Mouse (Mus musculus): ENCODE data around the gene Gm45208.
"Not testable (repeated sequence)": the region's sequence is repeated elsewhere in the genome, so short reads cannot be mapped to it uniquely, and the experiment has no call there.

Gm45208 gene

DNA sequence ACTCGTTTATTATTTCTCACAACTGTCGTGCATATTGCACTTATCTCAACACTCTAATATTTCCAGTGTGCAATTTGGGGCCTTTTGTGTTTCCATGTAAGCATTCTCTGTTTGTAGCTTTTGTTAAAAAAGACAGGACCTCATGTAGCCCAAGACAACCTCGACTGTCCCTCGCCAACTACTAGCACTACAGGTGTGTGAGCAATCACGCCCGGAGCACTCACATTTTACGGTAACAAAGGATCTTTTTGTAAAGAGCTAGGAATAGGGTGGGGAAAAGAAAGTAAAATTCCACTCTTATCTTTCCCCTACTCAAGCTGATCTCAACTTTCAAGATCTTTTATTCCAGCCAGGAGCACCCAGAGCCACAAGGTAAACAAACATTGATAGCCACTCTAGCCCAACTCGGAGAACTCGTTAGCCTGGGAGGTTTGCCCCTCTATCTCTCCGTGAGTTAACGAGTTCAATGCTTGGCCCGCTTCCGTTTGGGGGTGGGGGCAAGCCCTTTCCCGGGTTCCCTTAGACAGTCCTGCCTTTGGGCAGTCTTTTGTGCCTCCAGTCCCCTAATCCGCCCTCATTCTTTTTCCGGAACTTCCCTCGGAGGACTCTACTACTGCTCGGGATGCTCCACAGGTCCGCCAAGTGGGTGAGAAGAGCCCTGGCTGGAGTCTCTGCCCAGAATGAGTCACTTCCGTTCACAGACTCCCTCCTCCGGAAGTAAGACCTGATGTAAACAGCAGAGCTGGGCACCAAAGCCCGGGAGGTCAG, at the start of gene Gm45208:
Gm45208 (plus strand) TSS at position 732 of the 768 bp plus-strand sequence.
- DNase-seq: peak; percentile 77

DNA sequence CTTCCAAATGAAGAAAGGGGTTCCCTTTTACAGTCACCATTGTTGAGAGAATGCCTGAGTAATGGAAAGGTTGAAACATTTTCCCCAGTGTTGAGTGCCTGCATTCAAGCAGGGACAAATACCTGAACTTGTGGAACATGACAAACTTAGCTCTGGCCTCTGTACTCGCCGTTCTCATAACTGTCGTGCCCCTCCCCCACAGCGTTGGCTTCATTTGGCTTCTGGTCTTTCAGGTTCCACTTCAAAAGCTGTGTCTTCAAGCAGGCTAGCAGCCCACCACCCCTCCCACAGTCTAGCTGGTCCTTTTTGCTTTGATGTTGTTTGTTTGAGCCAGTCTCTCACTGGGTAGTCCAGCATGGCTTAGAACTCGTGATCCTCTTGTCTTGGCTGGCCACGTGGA, 49.3 kb upstream of the Gm45208 start:
- DNase-seq: no peak

DNA sequence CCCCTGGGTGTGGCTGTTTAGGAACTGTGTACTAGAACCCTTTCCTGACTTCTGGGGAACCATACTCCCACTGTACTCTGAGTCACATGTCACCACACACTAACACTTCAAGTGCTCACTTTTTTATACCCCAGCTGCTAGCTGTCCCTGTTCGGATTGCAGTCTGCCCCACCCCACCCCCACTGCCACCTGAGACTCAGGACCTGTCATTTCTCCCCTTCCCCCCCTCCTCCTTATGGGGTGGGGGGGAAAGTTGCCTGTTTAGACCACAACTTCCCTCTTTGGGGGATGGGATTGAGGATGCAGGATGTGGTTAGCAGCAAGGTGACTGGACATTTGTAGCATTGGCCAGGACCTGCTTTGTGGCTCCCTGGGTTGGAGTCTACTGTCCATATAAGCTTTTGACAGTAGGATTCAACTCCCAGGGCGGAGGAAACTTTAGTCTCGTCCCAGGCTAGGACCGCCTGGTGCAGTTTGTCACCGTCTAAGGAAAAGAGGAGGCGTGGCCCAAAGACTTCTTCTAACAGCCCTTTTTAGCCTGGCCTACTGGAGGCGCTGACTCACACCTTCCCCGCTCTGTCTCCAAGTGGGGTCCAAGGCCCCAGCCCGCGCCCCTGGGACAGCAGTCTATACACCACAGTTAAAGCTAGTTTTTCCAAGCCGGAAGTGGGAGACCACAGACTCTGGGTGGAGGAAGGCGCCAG, 48.3 kb upstream of the Gm45208 start:
- DNase-seq: no peak

DNA sequence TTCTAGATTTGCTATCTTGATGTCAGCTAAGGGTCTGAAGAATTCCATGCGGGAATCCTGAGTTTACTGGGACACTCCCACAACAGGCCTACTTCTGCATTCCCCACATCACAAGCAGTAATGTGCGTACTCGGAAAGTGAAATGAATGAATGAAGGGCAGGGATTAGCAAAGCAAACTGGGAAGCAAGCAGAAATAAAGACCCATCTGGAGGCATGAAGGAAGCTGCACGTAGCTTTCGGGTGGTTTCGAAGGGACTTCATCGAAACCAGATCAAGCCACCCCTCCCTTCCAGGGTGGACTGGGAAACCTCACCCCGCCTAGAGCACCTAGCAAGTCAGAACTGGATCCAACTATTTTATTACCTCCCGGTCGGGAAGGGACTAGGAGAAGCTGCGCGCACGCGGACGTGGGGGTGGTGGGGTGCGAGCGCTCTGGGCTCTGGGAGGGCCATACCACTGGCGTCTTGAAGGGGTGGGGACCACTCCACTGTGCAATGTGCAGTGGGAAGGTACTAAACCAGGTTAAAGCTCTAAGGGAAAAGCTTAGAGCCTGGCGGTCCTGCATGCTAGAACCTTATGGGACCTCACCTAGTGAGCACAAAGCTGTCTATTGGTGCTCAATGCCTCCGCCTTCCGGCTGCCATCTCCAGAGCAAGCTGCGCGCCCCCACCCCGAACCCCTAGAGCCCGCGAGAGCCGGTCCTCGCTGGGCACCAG, 47.6 kb upstream of the Gm45208 start:
- DNase-seq: no peak

DNA sequence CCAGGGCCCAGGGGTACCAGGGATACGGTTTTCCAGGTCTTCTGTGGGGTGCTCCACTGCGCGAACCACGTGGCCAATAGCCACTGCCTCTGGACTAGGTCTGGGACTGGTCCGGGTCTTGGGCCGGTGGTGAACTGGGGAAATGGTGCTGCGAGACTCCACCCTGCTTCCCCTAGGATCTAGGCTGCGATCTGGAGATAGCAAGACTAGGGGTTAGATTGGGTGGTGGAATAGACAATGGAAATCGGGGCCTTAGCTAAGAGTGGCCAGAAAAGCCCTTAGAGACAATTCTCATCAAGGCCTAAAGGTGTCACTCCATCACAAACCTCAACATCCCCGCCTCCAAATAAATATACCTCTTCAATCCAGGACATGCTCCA, 47.1 kb upstream of the Gm45208 start:
- DNase-seq: no peak

DNA sequence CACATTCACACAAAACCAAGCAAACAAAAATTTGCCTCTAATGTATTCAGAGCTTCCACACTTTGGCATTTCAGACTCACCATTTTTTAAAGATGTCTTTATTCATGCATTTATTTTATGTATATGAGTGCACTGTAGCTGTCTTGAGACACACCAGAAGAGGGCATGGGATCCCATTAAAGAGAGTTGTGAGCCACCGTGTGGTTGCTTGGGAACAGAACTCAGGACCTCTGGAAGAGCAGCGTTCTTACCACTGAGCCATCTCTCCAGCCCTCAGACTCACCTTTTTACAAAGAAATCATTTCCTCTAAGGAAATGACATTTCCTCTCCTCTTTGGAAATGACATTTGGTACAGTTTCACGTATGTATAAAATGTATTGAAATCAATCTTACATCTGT, 43.1 kb upstream of the Gm45208 start:
- DNase-seq: no peak

DNA sequence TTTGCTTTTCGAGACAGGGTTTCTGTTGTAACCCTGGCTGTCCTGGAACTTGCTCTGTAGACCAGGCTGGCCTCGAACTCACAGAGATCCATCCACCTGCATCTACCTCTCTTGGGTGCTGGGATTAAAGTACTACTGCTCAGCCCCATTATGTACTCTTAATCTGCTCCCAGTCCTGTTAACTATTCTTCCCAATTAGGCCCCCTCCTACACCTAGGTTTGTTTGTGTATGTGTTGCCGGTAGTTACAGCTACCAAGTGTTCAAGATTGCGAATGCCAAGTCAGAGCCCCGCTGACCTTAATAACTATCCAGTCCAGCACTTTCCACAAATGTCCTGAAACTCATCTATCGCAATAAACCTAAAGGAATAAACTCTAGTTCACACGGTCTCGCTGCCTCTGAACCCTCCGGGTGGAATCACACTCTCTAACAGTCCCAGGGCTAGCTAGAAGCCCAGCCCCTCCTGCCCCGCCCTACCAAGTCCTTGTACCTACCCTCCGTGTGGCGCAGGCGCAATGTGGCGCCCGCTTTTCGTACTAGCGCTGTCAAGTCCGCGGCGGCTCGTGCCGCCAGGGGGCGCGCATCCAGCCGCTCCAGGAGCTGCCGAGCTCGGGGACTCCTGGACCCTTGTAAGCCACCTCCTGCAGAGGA, 42.5 kb upstream of the Gm45208 start:
- peak; percentile 90 for DNase-seq

DNA sequence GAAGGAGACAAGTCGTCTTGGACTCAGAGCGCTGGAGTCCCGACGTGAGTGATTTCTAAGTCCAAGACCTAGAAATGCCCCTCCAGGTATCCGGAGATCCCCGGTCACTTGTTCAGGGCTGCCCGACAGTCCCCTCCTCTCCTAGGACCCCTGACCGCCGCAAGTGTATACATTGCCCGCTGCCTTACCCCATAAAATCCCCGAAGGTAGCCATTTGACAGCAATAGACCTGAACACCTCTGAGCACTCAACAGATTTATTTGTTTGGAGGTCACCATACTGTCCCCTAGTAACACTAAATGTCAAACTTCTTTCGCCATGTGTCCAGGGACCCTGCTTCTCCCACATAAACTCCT, 42.0 kb upstream of the Gm45208 start:
- no peak for DNase-seq

DNA sequence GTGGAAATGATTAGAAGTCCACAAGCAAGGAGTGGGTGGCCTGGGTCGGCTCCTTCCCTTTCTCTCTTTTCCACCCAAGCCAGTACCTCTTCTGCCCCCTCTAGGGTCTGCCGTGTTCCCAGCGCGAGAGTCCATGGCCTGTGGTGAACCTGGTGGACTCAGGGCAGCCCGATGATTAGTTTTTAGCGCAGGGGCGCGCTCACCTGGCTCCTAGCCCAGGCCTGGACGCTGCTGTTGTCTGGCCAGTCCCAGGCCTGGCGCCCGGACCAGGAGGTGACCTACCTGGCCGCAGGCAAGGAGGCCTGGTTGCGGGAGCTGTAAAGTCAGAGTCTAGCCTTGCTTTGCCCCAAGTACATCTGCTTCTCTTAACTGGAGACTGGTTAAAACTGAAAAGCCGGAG, 41.2 kb upstream of the Gm45208 start, which contains the start of gene Magix:
Magix (minus strand) TSS at position 388 of the 400 bp plus-strand sequence.
- peak; percentile 66 for DNase-seq

DNA sequence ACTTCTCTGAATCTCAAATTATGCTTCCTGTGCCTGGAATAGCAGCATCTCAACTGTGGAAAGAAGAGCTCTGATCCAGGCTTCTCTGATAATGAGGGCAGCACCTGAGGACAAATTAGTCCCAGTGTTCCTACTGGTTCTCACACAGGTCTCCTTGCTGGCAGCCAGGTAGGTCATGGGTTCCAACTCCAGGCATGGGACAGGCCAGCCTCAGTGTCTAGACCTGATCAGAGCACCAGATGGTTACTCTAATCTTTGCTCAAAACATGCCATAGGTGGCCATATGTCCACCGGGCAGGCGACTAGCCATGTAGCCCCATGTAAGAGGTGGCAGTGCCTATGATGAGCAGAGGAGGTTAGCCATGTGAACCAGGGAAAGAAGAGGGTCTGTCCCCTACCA, 33.7 kb upstream of the Gm45208 start:
- DNase-seq: peak; percentile 51

DNA sequence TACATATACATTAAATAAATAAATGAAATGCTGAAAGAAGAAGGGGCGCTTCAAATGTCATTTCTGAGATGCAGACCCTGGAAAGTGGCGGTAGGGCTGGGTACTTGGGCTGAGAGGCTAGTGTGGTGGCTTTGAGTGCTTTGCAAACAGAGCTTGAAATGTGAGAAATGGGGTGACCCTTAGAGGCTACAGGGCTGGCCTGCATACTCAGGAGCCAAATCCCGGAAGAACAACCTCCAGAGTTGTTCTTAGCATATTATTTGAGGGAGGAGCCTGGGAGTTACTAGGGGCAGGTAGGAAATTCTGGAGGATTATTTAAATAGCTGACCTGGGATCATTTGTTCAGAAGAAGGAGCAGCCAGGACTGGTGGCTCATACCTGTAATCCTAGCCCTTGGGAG, 31.6 kb upstream of the Gm45208 start:
- DNase-seq: no peak

DNA sequence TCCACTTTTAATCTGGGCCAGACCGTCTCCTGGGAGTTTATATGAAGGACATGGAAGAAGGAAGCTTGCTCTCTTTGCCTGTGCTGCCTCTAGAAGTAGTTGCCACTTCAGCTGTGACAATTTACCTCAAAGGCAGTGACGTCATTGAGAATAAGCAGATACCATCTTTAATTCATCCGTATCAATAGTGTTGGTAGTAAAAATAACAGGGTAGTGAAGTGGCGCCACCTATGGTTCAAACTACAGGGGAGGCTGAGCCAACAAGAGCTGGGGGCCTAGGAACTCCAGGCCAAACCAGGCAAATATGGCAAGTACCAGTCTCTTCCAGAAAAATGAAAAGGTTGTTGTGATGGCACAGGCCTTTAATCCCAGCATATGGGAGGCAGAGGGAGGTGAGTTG, 29.2 kb upstream of the Gm45208 start:
- no peak for DNase-seq

DNA sequence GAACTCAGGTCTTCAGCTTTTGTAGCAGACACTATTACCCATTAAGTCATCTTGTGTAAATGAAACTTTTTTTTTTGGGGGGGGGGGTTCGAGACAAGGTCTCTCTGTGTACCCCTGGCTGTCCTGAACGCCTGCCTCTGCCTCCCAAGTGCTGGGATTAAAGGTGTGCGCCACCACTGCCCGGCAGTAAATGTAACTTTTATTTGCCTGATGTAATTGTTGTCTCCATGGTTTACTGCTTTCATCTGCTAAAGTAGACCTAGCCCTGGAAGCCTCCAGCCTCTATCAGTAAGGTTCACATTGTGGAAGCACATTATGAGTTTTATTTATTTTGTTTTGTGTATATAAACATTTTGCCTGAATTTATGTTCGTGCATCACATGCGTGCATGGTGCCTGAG, 25.5 kb upstream of the Gm45208 start:
- no peak for DNase-seq

DNA sequence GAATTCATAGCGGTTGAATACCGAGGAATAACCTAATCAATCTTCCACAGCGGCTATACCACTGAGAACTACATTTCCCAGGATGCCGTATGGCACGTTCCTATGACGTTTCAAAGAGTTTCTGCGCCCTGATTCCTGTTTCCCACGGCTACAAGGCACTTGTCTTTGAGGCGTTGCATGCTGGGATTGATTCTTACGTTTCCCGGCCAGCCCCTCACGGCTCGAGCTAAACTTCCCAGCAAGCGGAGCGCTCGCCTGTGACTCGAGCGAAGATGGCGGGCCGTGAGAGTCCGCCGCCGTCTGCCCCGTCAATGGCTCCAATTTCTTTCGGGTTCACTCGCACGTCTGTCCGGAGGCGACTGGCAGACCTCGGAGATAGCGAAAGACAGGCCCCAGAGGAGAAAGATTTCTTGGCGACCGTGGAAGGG, 25.1 kb upstream of the Gm45208 start, which contains the start of gene Gpkow:
Gpkow (plus strand) TSS at position 178 of the 428 bp plus-strand sequence.
- DNase-seq: peak; percentile 86

DNA sequence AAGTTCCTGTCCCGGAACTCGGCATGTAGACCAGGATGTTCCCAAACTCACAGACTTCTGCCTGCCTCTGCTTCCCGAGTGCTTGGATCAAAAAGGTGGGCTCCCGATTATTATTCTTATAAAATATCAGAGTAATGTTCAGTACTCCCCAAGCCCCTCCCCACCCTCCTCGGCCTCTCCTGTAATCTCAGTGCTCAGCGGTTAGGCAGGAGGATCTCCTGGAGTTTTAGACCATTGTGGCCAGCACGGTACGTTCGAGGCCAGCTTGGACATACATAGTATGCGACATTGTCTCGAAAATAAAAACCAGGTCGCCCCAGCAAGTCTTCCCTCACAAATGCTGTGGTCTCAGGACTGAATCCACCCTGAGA, 8.3 kb upstream of the Gm45208 start:
- DNase-seq: not testable (repeated sequence)

DNA sequence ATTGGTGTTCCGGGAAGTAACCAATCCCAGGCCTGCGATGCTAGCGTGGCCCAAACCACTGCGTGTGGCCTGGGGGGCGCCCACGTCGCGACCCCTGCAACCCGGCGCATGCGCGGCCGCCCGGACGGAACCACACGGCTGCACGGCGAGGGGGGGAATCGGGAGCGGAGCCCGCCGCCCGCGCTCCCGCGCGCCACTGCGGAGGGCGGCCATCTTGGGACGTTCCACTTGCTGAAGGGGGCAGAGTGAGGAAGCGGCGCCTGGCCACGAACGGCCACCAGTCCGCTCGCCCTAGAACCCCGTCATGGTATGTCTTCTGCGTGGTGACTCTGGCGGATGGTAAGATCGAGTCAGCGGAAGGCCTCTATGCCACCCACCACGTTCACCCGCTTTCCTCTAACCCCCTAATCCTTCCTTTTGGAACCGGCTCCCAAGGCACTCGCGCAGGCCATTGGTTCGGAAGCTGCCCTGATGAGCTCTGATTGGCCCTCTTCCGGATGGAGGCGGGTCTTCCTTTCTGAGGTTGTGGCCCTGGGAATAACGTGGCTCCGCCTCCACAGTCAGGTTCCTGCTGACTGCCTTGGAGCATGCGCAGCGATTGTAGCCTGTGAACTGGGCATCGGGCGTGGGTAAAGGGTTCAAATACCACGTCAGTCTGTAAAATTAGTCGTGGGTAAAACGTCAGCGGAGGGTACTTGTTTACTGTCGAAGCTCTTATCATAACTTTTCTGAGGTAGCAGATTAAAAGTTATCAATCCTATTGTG, 7.7 kb upstream of the Gm45208 start, which contains the start of gene Wdr45:
Wdr45 (plus strand) TSS at position 199 of the 765 bp plus-strand sequence.
- DNase-seq: peak; percentile 97

DNA sequence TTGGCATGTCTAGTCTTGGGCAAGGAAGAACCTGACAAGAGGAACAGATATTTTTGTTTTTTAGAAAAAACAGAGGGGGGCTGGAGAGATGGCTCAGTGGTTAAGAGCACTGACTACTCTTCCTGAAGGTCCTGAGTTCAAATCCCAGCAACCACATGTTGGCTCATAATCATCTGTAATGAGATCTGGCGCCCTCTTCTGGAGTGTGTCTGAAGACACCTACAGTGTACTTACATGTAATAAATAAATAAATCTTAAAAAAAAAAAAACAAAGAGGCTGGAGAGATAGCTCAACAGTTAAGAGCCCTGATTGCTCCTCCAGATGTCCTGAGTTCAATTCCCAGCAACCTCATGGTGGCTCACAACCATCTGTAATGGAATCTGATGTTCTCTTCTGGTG, 6.0 kb upstream of the Gm45208 start:
- not testable (repeated sequence) for DNase-seq

DNA sequence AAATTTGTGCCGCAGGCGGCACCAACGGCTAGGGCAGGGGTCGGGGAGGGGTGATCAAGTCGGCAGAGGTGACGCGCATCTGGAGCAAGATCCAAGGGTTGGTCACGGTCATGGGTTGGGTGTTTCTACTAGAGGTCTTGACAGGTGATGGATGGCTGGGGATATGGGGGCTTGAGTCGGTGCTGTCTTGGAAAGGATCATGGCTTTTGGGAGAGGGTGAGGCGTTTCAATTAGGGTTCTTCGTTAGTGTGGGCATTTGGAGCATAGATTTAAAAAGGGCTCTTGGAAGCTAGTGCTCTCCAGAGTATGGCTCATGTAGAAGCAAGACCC, 202 bp downstream of the Gm45208 start:
- no peak for DNase-seq

DNA sequence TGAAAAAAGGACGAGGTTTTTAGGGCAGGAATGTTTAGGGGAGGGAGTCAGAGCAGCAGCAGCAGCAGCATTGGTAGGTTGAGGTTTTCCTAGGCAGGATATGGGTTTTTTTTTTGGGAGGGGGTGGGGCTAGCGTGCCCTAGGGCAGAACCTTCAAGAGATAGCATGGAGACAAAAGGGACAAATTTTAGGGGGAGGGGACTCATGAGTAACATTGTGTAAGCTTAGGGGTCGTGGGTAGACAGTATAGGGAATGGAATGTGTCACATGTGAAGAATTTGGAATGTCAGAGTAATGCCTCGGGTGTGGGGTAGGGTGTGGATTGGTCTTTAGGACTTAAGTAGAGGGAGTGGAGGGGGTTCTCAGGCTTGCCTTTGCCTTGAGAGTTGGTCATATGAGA, 646 bp downstream of the Gm45208 start:
- no peak for DNase-seq

DNA sequence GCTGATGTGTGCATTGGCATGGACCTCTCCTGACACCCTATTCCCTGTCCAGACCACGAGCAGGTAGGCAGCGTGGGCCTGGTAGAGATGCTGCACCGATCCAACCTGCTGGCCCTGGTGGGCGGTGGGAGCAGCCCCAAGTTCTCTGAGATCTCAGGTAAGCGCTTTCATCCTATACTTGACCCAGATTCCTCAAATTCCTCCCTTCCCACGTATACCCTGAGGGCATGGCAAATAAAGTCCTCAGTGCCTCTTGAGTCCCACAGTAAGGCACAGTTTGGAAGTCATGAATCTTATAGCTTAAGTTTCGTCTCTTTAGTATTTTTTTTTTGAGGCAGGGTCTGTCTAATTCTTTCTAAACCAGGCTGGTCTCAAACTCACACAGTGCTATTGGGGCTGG, 2.1 kb downstream of the Gm45208 start:
- no peak for DNase-seq

DNA sequence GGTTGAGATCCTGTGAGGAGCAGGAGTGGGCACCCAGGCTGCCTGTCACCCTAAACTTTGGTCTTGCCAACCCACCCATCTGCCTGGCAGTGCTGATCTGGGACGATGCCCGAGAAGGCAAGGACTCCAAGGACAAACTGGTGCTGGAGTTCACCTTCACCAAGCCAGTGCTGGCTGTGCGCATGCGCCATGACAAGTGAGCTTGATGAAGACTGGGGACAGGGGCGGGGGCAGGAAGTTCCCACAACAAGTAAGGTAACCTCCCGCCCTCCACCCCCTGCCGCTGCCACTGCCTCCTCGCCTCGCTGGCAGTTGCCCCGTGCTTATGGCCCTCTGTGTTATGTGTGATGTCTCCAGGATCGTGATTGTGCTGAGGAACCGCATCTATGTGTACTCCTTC, 3.8 kb downstream of the Gm45208 start:
- no peak for DNase-seq

DNA sequence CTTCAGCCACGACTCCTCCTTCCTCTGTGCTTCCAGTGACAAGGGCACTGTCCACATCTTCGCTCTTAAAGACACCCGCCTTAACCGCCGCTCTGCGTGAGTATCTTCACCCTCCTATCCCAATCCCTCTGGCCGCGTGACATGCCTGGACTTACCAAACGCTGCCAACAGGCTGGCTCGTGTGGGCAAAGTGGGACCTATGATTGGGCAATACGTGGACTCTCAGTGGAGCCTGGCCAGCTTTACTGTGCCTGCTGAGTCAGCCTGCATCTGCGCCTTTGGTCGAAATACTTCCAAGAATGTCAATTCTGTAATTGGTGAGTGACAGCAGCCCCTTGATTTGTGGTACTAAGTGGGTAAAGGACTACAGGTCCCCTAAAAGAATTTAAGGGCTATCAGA, 5.1 kb downstream of the Gm45208 start:
- DNase-seq: no peak
